ENCODE assay signal across 27 mouse cellular contexts in genomic region chr10:4830592-4830991, GRCm38 (mm10).
DNase-seq lines count a peak whose midpoint lies in the region; TF ChIP-seq lines count a peak whose summit lies in the region.
"Had no signal": no experiment of that assay in that cellular context is flagged by ENCODE, and none has a peak within 500 bp of the region (broad histone marks: within the 10 kb centered on the region; RNA-seq: fewer than 3 reads in every experiment).

No protein-coding gene starts in this region.

- H3K9me3 ChIP-seq in CH12.LX (replicated peaks; ENCODE audit: low read length) = no peaks in the 10 kb centered on the region
- H3K9me3 ChIP-seq: forebrain, embryonic 13.5 days; heart, embryonic 12.5 days had no signal

- H3K27ac ChIP-seq in gastrocnemius, adult 2 months = 0 out of 2 replicates have a peak overlapping the region, but pooled peaks have one; percentile 13
- no peak overlapping the region for H3K27ac ChIP-seq in CH12.LX (ENCODE audit: insufficient read depth, low read depth)
- H3K27ac ChIP-seq: forebrain, embryonic 13.5 days; layer of hippocampus, adult 2 months; liver, embryonic 14.5 days; macrophage had no signal

- H3K79me2 ChIP-seq in CH12.LX (replicated peaks; ENCODE audit: control insufficient read depth, extremely low read depth, insufficient read depth, poor library complexity, severe bottlenecking) = no peaks in the 10 kb centered on the region

- no peak for DNase-seq in gastrocnemius, adult 2 months
- DNase-seq in gastrocnemius, adult 8-10 months (ENCODE audit: low spot score in 2 of 2) = no peak
- peak; percentile 15 for DNase-seq in layer of hippocampus, adult 9-11 months
- no peak for DNase-seq in layer of hippocampus, postnatal 25 days (ENCODE audit: extremely low spot score in 1 of 2, low spot score in 1 of 2)
- peak; percentile 17 for DNase-seq in CH12.LX (ENCODE audit: extremely low read depth)
- peak; percentile 30 for DNase-seq in brain, adult 2 months (ENCODE audit: low read depth, low spot score)
- no peak for DNase-seq in urinary bladder, postnatal 10 days (ENCODE audit: low spot score)
- DNase-seq: adrenal gland, adult 2 months; adrenal gland, postnatal 36 days; cerebellum, postnatal 14 days; gastrocnemius, postnatal 36 days; heart, adult 18-20 months; heart, postnatal 4 days; kidney, adult 2 months; kidney, postnatal 36 days; liver; lung, adult 2 months; lung, postnatal 10 days; right cerebral cortex, adult 18-20 months; spleen, adult 18-20 months; thymus, postnatal 14 days had no signal

- no peaks in the 10 kb centered on the region for H3K27me3 ChIP-seq in CH12.LX (replicated peaks)
- H3K27me3 ChIP-seq: forebrain, embryonic 13.5 days; heart, embryonic 12.5 days had no signal

- intact Hi-C loops in gastrocnemius, adult 2 months (cut with DNase I) = no loop called here

- no peak overlapping the region for H3K4me3 ChIP-seq in gastrocnemius, adult 2 months
- H3K4me3 ChIP-seq in CH12.LX (replicated peaks in 1 of 3; ENCODE audit: low read depth in 2 of 3, low read length in 2 of 3, poor library complexity in 1 of 3) = no peak overlapping the region
- H3K4me3 ChIP-seq: forebrain, embryonic 13.5 days; heart, embryonic 12.5 days; layer of hippocampus, adult 2 months; myocyte had no signal

- H3K9ac ChIP-seq in CH12.LX (ENCODE audit: insufficient read depth, low read depth) = no peak overlapping the region
- H3K9ac ChIP-seq: forebrain, embryonic 13.5 days; heart, embryonic 12.5 days; liver, embryonic 14.5 days had no signal

- no peak for TF ChIP-seq POLR2A in CH12.LX (IDR thresholded peaks at IDR 0.05; ENCODE audit: low read depth, low read length)

- in situ Hi-C loops in CH12.LX (cut with MboI; ENCODE audit: low pct_ligation_motif_present, low pct_unique_long_range_greater_than_20kb, low sequenced_read_pairs) = no loop called here

- H3K4me2 ChIP-seq in CH12.LX (ENCODE audit: insufficient read depth, low read depth, poor library complexity, severe bottlenecking) = no peak overlapping the region
- H3K4me2 ChIP-seq: forebrain, embryonic 13.5 days; heart, embryonic 12.5 days had no signal

- dilution Hi-C loops in CH12.LX (cut with MboI; ENCODE audit: extremely low pct_ligation_motif_present, extremely low pct_unique_long_range_greater_than_20kb, low sequenced_read_pairs) = no loop called here

- H3K36me3 ChIP-seq in CH12.LX (replicated peaks in 1 of 2; ENCODE audit: control insufficient read depth in 1 of 2, insufficient read depth in 1 of 2, low read length in 1 of 2) = no peaks in the 10 kb centered on the region
- H3K36me3 ChIP-seq: heart, embryonic 12.5 days had no signal

- no peak for TF ChIP-seq EP300 in CH12.LX (IDR thresholded peaks at IDR 0.05; ENCODE audit: low read length)

- peaks cover 0 to 5% of the 10 kb centered on the region in 2 experiments; a peak in 1 of 4 replicates for H3K4me1 ChIP-seq in CH12.LX (ENCODE audit: control insufficient read depth in 1 of 2, insufficient read depth in 2 of 2)
- H3K4me1 ChIP-seq: forebrain, embryonic 13.5 days; heart, embryonic 12.5 days had no signal

- no peak for TF ChIP-seq RAD21 in CH12.LX (IDR thresholded peaks at IDR 0.05; ENCODE audit: low read depth, low read length)

- TF ChIP-seq CTCF in gastrocnemius, adult 2 months (IDR thresholded peaks at IDR 0.05) = no peak
- TF ChIP-seq CTCF in CH12.LX (conservative IDR thresholded peaks at IDR 0.05 in 1 of 2, IDR thresholded peaks at IDR 0.05 in 1 of 2; ENCODE audit: low read depth in 2 of 2, low read length in 2 of 2) = no peak

TF ChIP-seq in CH12.LX, 34 proteins besides CTCF, POLR2A, EP300 and RAD21:
- TF ChIP-seq USF2 (conservative IDR thresholded peaks at IDR 0.05; ENCODE audit: low read depth, low read length) = no peak
- TF ChIP-seq MAFK (IDR thresholded peaks at IDR 0.05; ENCODE audit: insufficient replicate concordance, low read length) = no peak
- no peak for TF ChIP-seq PAX5 (IDR thresholded peaks at IDR 0.05; ENCODE audit: low read length)
- no peak for TF ChIP-seq ZNF384 (IDR thresholded peaks at IDR 0.05; ENCODE audit: low read depth, low read length)
- TF ChIP-seq JUND (conservative IDR thresholded peaks at IDR 0.05; ENCODE audit: low read depth, low read length) = no peak
- no peak for TF ChIP-seq SMC3 (IDR thresholded peaks at IDR 0.05; ENCODE audit: low read depth, low read length)
- TF ChIP-seq ETS1 (conservative IDR thresholded peaks at IDR 0.05; ENCODE audit: low read depth, low read length) = no peak
- no peak for TF ChIP-seq ZMIZ1 (IDR thresholded peaks at IDR 0.05; ENCODE audit: low read depth, low read length)
- TF ChIP-seq ZKSCAN1 (IDR thresholded peaks at IDR 0.05; ENCODE audit: borderline replicate concordance, low read depth, low read length) = no peak
- TF ChIP-seq SIN3A (IDR thresholded peaks at IDR 0.05; ENCODE audit: low read length) = no peak
- TF ChIP-seq E2F4 (IDR thresholded peaks at IDR 0.05; ENCODE audit: insufficient replicate concordance, low read depth, low read length) = no peak
- TF ChIP-seq TBP (conservative IDR thresholded peaks at IDR 0.05; ENCODE audit: low read depth, low read length) = no peak
- TF ChIP-seq TCF12 (IDR thresholded peaks at IDR 0.05; ENCODE audit: low read depth, low read length) = no peak
- TF ChIP-seq ELF1 (IDR thresholded peaks at IDR 0.05; ENCODE audit: low read depth, low read length) = no peak
- no peak for TF ChIP-seq IRF4 (IDR thresholded peaks at IDR 0.05; ENCODE audit: low read depth, low read length)
- TF ChIP-seq HCFC1 (IDR thresholded peaks at IDR 0.05; ENCODE audit: low read depth, low read length) = no peak

Comparison
In these comparisons a context has a peak if more than half of its experiments do, and no peak if none do; other contexts are left out.
1. DNase-seq: peak in layer of hippocampus, adult 9-11 months (single experiment), CH12.LX (single experiment) and brain, adult 2 months (single experiment); none in gastrocnemius, adult 2 months (single experiment), gastrocnemius, adult 8-10 months (0 of 2), layer of hippocampus, postnatal 25 days (0 of 2) and urinary bladder, postnatal 10 days (single experiment).